Mouse (Mus musculus) hindbrain, embryonic 15.5 days (tissue): ENCODE data around the gene Adgrg2. TPM values are rescaled to one million over a fixed set of nuclear protein-coding genes. Genes with fewer than 3 reads are reported as not detected.

Experiments
- ATAC-seq: fragments of 200-750 bp; cut with Nextera tagmentation; 2 replicates; pipeline ENCODE4 v1.8.0; 2017; ENCODE audit warnings: low read depth, moderate number of reproducible peaks, moderate TSS enrichment; ENCODE audit not compliant: low FRiP score
- H3K27ac ChIP-seq: fragments of 300-500 bp; sonication (generic); replicated peaks from 2 replicates; pipeline ENCODE4 v1.5.1; 2015; ENCODE audit warnings: mild to moderate bottlenecking, inconsistent platforms
- H3K27me3 ChIP-seq: fragments of 300-500 bp; sonication (generic); 2 replicates; pipeline ENCODE4 v1.6.1; 2015; ENCODE audit warnings: control low read depth, inconsistent platforms
- H3K36me3 ChIP-seq: fragments of 300-500 bp; sonication (generic); 2 replicates; pipeline ENCODE4 v1.6.1; 2015; ENCODE audit warnings: control low read depth, inconsistent platforms
- H3K4me1 ChIP-seq: fragments of 300-500 bp; sonication (generic); replicated peaks from 2 replicates; pipeline ENCODE4 v1.6.1; 2015; ENCODE audit warnings: control low read depth, inconsistent platforms
- H3K4me2 ChIP-seq: fragments of 300-500 bp; sonication (generic); 2 replicates; pipeline ENCODE4 v1.6.1; 2015; ENCODE audit warnings: moderate library complexity, mild to moderate bottlenecking, inconsistent platforms
- H3K4me3 ChIP-seq: fragments of 300-500 bp; sonication (generic); 2 replicates; pipeline ENCODE4 v1.5.1; 2015; ENCODE audit warnings: mild to moderate bottlenecking, inconsistent platforms
- H3K9ac ChIP-seq: fragments of 300-500 bp; sonication (generic); 2 replicates; pipeline ENCODE4 v1.6.1; 2015; ENCODE audit warnings: inconsistent platforms
- H3K9me3 ChIP-seq: fragments of 300-500 bp; sonication (generic); 2 replicates; pipeline ENCODE4 v1.6.1; 2016; ENCODE audit warnings: control low read depth, inconsistent platforms
- WGBS: fragments of 180-500 bp; shearing (Covaris S2); methylation state at CpG from one replicate; pipeline ENCODE4 v1.1.7; 2015; 5-methylcytosine and 5-hydroxymethylcytosine counted together
- polyA plus RNA-seq: library from polyadenylated mRNA; unstranded; fragments of >200 nt; fragmentation: Nextera tagmentation; extraction: Ambion mirVana; gene quantifications from 2 replicates; pipeline ENCODE4 v1.2.1, GENCODE M21; 2015

The Adgrg2 gene
- polyA plus RNA-seq, 1 experiment from 2014 or later: 1.9 TPM

GRCm38 (mm10) chrX:160441272-160441671 lies 50.8 kb downstream of the Adgrg2 start:
- no peak for ATAC-seq

GRCm38 (mm10) chrX:160448351-160448750 lies 57.9 kb downstream of the Adgrg2 start:
- Histone ChIP-seq H3K4me3 (no peak overlapping the region), H3K9ac (no peak overlapping the region), H3K36me3 (no peaks in the 10 kb centered on the region), H3K27ac (no peak overlapping the region), H3K4me1 (no peaks in the 10 kb centered on the region), H3K4me2 (no peak overlapping the region), H3K27me3 (no peaks in the 10 kb centered on the region), H3K9me3 (no peaks in the 10 kb centered on the region)
- 81% methylated on average over 3 of the region's 3 CpGs for WGBS
- ATAC-seq: no peak

More at GRCm38 (mm10) chrX:160441272-160441671, 50.8 kb downstream of the Adgrg2 start:
- H3K4me3 ChIP-seq: no peak overlapping the region
- H3K9ac ChIP-seq: no peak overlapping the region
- no peak overlapping the region for H3K4me2 ChIP-seq
- H3K36me3 ChIP-seq: no peaks in the 10 kb centered on the region
- H3K9me3 ChIP-seq: no peaks in the 10 kb centered on the region
- H3K27me3 ChIP-seq: 0 out of 2 replicates have a peak, but pooled peaks cover 2% of the 10 kb centered on the region
- H3K27ac ChIP-seq: no peak overlapping the region
- no peaks in the 10 kb centered on the region for H3K4me1 ChIP-seq

GRCm38 (mm10) chrX:160449363-160449762 lies 58.9 kb downstream of the Adgrg2 start:
- no peaks in the 10 kb centered on the region for H3K9me3 ChIP-seq
- 65% methylated on average over 2 of the region's 2 CpGs for WGBS
- H3K27me3 ChIP-seq: no peaks in the 10 kb centered on the region
- H3K4me3 ChIP-seq: no peak overlapping the region
- no peak overlapping the region for H3K4me2 ChIP-seq
- H3K27ac ChIP-seq: no peak overlapping the region
- no peaks in the 10 kb centered on the region for H3K4me1 ChIP-seq
- no peak for ATAC-seq
- no peak overlapping the region for H3K9ac ChIP-seq
- H3K36me3 ChIP-seq: no peaks in the 10 kb centered on the region

- 0 out of 2 replicates have a peak, but pooled peaks cover 2% of the 10 kb centered on the region for H3K27me3 ChIP-seq
- no peak overlapping the region for H3K4me2 ChIP-seq
- no peak overlapping the region for H3K4me3 ChIP-seq
- WGBS: 81% methylated on average over 5 of the region's 5 CpGs
- H3K27ac ChIP-seq: no peak overlapping the region
- no peak for ATAC-seq
- H3K9ac ChIP-seq: no peak overlapping the region
- H3K4me1 ChIP-seq: no peaks in the 10 kb centered on the region
- no peaks in the 10 kb centered on the region for H3K9me3 ChIP-seq
- H3K36me3 ChIP-seq: no peaks in the 10 kb centered on the region
Measured at GRCm38 (mm10) chrX:160455686-160456085, 65.2 kb downstream of the Adgrg2 start.

GRCm38 (mm10) chrX:160471257-160471786 lies 80.8 kb downstream of the Adgrg2 start:
- ATAC-seq: no peak

DNA sequence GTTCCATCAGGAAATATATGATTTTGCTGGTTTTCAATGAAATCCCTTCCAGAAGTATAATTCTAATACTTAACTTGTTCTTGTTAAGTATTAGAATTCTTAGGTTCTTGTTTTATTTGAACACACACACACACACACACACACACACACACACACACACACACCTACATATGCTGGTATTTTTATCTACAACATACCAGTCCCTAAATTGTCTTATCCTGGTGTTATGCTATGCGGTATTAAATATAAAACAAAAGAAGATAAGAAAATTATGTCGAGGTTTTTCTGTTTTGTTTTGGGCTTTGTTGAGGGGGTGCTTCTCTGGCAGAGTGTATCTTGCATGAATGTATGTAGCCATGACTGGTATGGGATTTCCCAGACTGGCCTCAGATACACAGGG lies 99.3 kb downstream of the Adgrg2 start:
- Histone ChIP-seq H3K27me3 (peaks cover 6% of the 10 kb centered on the region; the same call in 1 of the 2 replicates), H3K4me3 (no peak overlapping the region), H3K4me2 (no peak overlapping the region), H3K9me3 (no peaks in the 10 kb centered on the region), H3K4me1 (no peaks in the 10 kb centered on the region), H3K36me3 (no peaks in the 10 kb centered on the region), H3K27ac (no peak overlapping the region), H3K9ac (no peak overlapping the region)
- no peak for ATAC-seq
- WGBS: 79% methylated on average over 2 of the region's 2 CpGs

More at GRCm38 (mm10) chrX:160471257-160471786, 80.8 kb downstream of the Adgrg2 start:
- H3K36me3 ChIP-seq: no peaks in the 10 kb centered on the region
- no peak overlapping the region for H3K4me2 ChIP-seq
- peaks cover 9% of the 10 kb centered on the region; the same call in 1 of the 2 replicates for H3K27me3 ChIP-seq
- H3K9me3 ChIP-seq: no peaks in the 10 kb centered on the region
- no peak overlapping the region for H3K27ac ChIP-seq
- no peak overlapping the region for H3K4me3 ChIP-seq
- no peaks in the 10 kb centered on the region for H3K4me1 ChIP-seq
- WGBS: 65% methylated on average over 3 of the region's 3 CpGs
- no peak overlapping the region for H3K9ac ChIP-seq

- no peak overlapping the region for H3K9ac ChIP-seq
- WGBS: 59% methylated on average over 3 of the region's 3 CpGs
- peaks cover 9% of the 10 kb centered on the region; the same call in 1 of the 2 replicates for H3K27me3 ChIP-seq
- H3K36me3 ChIP-seq: no peaks in the 10 kb centered on the region
- H3K4me1 ChIP-seq: no peaks in the 10 kb centered on the region
- ATAC-seq: no peak
- no peak overlapping the region for H3K27ac ChIP-seq
- H3K9me3 ChIP-seq: no peaks in the 10 kb centered on the region
- no peak overlapping the region for H3K4me2 ChIP-seq
- H3K4me3 ChIP-seq: no peak overlapping the region
Measured at GRCm38 (mm10) chrX:160494333-160494732, 103.8 kb downstream of the Adgrg2 start.

DNA sequence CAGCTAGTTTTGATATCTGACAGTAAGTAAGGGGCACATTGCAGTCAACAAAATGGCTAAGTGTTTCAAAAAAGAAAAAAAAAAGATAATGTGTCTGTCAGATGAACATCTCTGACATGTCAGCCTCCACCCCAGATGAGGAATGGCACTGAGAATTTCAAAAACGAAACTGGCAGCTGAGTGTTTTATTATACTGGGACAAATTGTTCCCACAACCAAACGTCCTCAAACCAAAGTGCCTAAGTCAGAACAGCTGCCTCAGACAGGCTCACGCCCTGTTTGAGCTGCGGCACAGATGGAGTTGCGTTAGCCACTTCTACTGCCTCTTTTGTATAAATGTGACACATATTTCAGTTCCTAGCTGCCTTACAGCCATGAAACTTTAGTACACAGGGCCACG lies 104.4 kb downstream of the Adgrg2 start:
- Histone ChIP-seq H3K4me1 (no peaks in the 10 kb centered on the region), H3K27me3 (peaks cover 9% of the 10 kb centered on the region; the same call in 1 of the 2 replicates), H3K4me2 (no peak overlapping the region), H3K27ac (no peak overlapping the region), H3K9ac (no peak overlapping the region), H3K9me3 (no peaks in the 10 kb centered on the region), H3K36me3 (no peaks in the 10 kb centered on the region), H3K4me3 (no peak overlapping the region)
- WGBS: 75% methylated on average over 6 of the region's 6 CpGs
- no peak for ATAC-seq

GRCm38 (mm10) chrX:160496473-160496872 lies 106.0 kb downstream of the Adgrg2 start:
- Histone ChIP-seq H3K27ac (no peak overlapping the region), H3K4me2 (no peak overlapping the region), H3K27me3 (0 out of 2 replicates have a peak, but pooled peaks cover 3% of the 10 kb centered on the region), H3K9me3 (no peaks in the 10 kb centered on the region), H3K4me3 (no peak overlapping the region), H3K9ac (no peak overlapping the region), H3K36me3 (no peaks in the 10 kb centered on the region), H3K4me1 (no peaks in the 10 kb centered on the region)
- 79% methylated on average over 5 of the region's 5 CpGs for WGBS
- no peak for ATAC-seq

- Histone ChIP-seq H3K27me3 (0 out of 2 replicates have a peak, but pooled peaks cover 3% of the 10 kb centered on the region), H3K9me3 (no peaks in the 10 kb centered on the region), H3K27ac (no peak overlapping the region), H3K4me1 (peaks cover 4% of the 10 kb centered on the region), H3K4me2 (no peak overlapping the region), H3K9ac (no peak overlapping the region), H3K4me3 (no peak overlapping the region), H3K36me3 (no peaks in the 10 kb centered on the region)
- ATAC-seq: no peak
- WGBS: 92% methylated on average over 3 of the region's 3 CpGs
Measured at GRCm38 (mm10) chrX:160501095-160501494, 110.6 kb downstream of the Adgrg2 start.

GRCm38 (mm10) chrX:160501687-160502047 lies 111.2 kb downstream of the Adgrg2 start:
- H3K4me2 ChIP-seq: peak overlapping the region; percentile 65
- no peaks in the 10 kb centered on the region for H3K36me3 ChIP-seq
- H3K27me3 ChIP-seq: no peaks in the 10 kb centered on the region
- peaks cover 4% of the 10 kb centered on the region for H3K4me1 ChIP-seq
- no peaks in the 10 kb centered on the region for H3K9me3 ChIP-seq
- peak overlapping the region; percentile 52 for H3K9ac ChIP-seq
- ATAC-seq: peak; percentile 81
- peak overlapping the region; percentile 84 for H3K27ac ChIP-seq
- WGBS: 28% methylated on average over 12 of the region's 12 CpGs
- H3K4me3 ChIP-seq: peak overlapping the region; percentile 59

DNA sequence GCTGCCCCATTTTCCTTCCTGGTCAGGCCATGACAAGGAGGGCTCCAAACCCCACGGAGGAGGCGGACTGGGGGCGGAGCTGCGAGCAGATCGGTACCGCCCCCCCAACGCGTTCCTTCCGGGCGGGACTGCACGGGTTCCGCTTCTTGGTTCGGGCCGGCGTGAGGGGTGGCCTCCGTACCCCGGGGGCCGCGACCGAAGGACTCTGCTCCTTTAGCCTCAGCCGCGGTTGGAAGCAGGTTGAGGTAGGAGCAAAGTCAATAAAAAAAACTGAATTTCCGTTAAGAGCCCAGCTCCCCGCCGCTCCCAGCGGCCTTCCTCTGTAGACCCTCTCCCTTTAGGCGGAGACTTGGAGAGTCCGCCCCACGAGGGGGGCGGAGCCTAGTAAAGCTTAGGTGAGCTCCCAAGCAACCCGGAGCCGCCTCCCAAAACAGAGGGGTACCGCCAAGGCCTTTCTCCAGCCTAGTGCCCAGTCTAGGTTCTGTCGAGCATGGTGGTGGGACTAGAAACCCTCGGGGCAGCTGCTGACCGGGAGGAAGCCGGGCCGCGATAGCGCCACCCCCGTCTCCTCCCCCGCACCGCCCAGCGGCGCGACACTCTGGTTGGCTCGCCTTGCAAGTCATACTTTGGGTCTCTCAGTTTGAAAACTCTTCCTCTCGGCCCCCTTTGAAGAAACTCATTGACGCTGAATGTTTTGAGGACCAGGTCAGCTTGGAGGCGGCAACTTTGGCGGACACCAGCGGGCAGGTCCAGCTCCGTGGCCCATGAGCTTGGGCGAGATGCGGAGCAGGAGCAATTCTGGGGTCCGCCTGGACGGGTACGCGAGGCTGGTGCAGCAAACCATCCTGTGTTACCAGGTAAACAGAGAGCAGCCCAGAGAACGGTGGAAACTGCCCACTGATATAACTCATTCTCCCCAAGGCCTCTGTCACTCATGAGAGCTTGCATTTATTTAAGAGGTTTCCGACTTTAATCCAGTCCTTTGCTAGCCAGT lies 111.9 kb downstream of the Adgrg2 start, which contains the start of gene Phka2:
TSS of gene Phka2 (plus strand) at position 119 of the 994 bp plus-strand sequence.
- peak within 1 kb of the TSS; percentile 65 for H3K4me2 ChIP-seq
- no peaks in the 10 kb centered on the region for H3K9me3 ChIP-seq
- peaks cover 4% of the 10 kb centered on the region for H3K4me1 ChIP-seq
- WGBS: 18% methylated on average over 60 of the region's 61 CpGs
- peak within 1 kb of the TSS; percentile 59 for H3K4me3 ChIP-seq
- peak within 1 kb of the TSS; percentile 52 for H3K9ac ChIP-seq
- no peaks in the 10 kb centered on the region for H3K36me3 ChIP-seq
- peak within 1 kb of the TSS; percentile 84 for H3K27ac ChIP-seq
- ATAC-seq: peak; percentile 99
- H3K27me3 ChIP-seq: no peaks in the 10 kb centered on the region
